Mouse (Mus musculus) heart, adult 8-10 months (tissue): ENCODE data around the gene Mettl7a2. TPM values are rescaled to one million over a fixed set of nuclear protein-coding genes. Genes with fewer than 3 reads are reported as not detected.

Experiments used
- DNase-seq: peaks from one replicate; pipeline ENCODE4 v3.0.0; 2022; ENCODE audit warnings: low spot score
- total RNA-seq, 4 experiments: library from RNA; stranded (reverse); gene quantifications; 2 replicates each; pipeline ENCODE4 v1.2.4; 2022

Mettl7a2 gene
- total RNA-seq, 4 experiments from 2014 or later, result 0.79 to 2.2 (median 0.99) TPM

DNA sequence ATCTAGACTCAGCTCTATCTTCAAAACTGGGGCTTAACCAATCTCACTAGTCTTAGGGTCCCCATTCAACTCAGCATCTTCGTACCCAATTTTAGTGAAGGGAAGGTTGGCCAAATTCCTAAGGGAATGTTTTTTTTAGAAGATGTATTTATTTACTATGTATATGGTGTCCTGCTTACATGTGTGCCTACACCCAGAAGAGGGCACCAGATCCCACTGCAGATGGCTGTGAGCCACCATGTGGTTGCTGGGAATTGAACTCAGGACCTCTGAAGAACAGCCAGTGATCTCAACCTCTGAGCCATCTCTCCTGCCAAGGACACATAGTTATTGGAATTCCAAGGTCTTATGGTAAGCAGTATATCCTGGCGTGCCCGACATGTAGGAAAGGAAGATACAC, 42.6 kb downstream of the Mettl7a2 start:
- DNase-seq, result no peak

DNA sequence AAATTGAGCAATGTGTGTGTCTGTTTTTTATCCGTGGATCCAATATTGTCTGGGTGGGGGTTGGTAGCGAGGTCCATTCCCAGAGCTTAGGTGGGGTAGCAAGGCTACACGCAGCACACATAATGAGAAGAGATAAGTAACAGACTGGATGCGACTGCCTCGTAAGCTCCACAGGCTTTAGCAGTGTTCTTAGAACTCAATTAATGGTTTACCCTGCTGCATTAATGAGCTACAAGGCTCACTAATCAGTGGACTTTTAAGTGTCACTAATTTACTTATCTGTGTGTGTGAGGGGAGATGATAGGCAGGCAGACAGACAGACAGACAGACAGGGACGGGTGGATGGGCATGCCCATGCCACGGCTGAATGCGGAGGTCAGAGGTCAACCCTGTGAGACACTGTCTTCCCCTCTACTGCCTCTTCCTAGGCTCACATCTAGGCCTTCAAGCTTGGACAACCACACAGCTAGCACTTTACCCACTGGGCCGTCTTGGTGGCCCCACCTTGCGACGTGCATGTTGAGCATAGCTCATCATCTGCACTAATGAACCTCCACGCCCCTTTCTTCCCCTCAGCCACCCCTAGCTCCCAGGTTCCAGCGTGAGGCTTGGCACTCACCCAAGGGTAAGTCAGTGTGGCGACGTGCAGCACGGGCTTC, 47.7 kb downstream of the Mettl7a2 start:
- DNase-seq, result no peak

DNA sequence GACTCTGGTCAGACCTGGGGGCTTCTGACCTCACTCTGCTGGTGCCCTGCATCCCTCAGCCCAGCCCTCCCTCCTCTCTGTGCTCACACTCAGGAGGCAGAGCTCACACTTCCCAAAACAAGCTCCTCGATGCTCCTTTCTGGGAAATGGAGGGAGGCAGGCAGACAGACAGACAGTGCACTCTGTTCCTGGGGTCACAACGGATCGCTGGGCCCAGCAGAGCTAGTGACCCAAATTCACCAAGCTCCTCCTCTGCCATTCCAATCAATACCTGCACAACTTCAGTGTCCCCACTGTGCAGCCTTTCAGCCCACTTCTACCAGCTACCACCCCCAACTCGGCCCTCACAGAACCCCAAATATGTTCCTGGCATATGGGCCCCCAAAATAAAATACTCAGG, 48.8 kb downstream of the Mettl7a2 start:
- no peak for DNase-seq

DNA sequence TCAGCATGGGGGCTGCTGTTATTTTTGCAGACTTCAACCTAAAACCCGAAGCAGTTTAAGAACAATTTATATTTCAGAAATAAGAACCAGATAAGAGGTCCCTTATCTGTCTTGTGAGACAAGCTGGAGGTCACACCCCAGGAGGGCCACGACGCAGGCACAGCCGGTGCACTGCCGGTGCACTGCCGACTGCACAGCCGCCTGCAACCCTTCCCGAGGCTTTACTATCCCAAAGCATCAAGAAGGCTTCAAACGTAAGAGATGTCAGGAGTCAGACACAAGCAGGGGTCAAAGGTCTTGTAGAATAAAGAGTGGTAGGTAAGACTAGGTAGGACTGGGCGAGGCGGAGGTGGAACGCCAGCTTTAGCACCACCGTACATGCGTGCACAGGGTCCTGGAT, 49.3 kb downstream of the Mettl7a2 start:
- DNase-seq, result no peak

DNA sequence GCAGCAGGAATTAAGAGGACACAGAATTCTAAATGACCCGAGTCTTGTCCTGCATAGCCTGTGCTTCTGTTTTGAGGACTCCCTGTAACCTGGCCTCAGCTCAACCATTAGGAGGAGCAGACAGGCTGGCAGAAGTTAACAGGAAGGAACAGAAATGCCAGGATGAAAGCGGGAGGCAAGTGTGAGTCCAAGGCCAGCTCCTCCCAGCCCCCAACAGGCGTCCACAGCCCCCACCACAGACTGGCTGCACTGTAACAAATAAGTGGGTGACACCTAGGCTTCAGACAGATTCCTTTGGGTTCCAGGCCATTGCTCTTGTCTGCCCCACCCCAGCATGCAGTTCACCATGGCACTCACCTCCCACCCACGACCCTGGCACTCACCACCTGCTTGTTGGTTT, 49.8 kb downstream of the Mettl7a2 start:
- DNase-seq, result no peak

DNA sequence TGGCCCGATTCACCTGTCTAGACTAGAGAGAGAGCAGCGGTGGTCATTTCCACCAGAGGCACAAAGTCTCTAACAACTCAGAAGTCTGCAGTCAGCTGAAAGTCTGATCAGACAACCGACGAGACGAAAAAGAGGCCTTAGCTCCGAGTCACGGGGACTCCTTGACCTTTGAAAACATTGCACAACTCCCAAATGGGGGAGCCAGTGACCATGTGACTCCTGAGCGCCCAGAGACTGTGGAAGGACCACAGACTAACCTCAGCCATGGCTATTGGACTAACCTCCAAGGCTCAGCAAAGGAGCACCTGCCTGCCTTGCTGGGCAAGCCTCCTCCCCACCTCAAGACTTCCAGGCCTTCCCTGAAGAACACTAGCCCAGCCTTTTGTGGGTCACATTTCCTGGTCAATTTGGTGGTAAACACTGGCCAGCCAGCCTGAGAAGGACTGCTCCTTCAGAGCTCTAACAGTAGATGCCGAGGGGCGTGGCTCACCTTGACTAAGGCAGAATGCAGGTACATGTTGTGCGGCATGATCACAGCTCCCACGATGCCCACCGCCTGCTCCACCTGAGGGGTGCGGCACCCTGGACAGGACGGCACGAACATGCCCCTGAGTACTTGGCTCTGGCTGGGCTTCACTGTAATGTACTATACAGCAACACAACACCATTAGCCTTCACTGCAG, 50.5 kb downstream of the Mettl7a2 start:
- no peak for DNase-seq

DNA sequence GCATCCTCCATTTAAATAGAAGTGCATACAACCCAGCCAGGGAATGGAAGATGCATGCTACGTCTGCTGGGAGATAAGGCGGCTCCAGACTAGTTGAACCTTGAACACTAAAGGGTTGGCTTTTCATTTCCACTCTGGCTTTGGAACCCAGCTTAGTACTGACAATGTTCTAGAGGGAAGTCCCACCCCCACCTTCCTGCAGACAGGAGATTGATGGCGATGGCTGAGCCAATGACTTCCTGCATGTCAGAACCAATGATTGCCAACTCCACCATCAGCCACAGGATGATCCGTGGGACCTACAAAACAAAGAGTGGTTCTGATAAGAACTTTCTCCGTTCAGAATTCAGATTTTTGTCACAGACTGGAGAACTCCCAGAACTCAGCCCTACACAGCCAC, 53.1 kb downstream of the Mettl7a2 start:
- no peak for DNase-seq

DNA sequence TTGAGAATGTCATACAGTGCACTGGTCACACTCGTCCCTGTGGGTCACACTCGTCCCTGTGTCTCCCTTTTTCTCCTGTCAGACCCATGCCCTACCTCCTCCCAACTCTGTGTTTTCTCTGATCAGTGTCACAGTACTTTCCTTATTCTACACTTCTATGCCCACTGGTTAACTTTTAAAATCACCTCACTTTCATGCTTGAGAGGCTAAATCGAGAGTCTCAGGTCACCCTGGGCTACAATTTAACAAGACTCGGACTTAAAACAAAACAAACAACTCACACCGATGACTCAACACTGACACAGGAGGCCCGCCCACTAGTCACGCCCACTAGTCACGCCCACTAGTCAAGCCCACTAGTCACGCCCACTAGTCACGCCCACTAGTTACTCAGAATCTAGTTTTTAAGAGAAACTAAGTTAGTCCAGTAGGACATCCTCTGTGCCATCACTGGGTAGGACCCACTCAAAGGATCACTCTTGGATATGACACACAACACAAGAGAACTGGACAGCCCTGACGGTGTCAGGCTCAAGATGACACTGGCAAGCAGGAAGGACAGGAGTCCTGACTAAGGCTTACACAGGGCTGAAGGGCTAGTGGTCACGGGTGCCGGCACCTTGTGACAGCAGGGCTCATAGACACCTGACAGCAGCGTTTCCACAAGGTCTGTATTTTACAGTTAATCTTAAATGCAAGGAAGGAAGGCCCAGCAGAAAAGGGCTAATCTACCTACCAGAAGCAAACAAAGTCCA, 58.1 kb downstream of the Mettl7a2 start:
- no peak for DNase-seq

Other genes with a start within 250 kb of the Mettl7a2 start
- gene Atf1, start 125.4 kb upstream of the Mettl7a2 start, total RNA-seq, result 10 to 100 TPM; 51.7 to 67.5 (median 61.6) TPM
- gene Tmprss12, start 72.4 kb upstream of the Mettl7a2 start, total RNA-seq, result not detected
- gene Mettl7a1, start 49.1 kb upstream of the Mettl7a2 start, total RNA-seq, result 10 to 100 TPM; 51.7 to 63.4 (median 54.3) TPM
- gene Mettl7a3, start 18.3 kb upstream of the Mettl7a2 start, total RNA-seq, result under 1 TPM in 1 of 4 experiments, not detected in 3; 0.19 TPM
- under 1 TPM in 1 of 4 experiments, not detected in 3; 0.66 TPM for gene Methig1, start 51 bp upstream of the Mettl7a2 start, total RNA-seq
- gene Higd1c, start 11.3 kb downstream of the Mettl7a2 start, total RNA-seq, result not detected
- not detected for gene Gm5475, start 68.9 kb downstream of the Mettl7a2 start, total RNA-seq
- 10 to 100 TPM; 49.0 to 61.5 (median 51.9) TPM for gene Slc11a2, start 71.9 kb downstream of the Mettl7a2 start, total RNA-seq
- gene Letmd1, start 115.8 kb downstream of the Mettl7a2 start, total RNA-seq, result 10 to 100 TPM; 11.2 to 14.0 (median 11.8) TPM
- 1 to 10 TPM; 2.4 to 3.1 (median 2.7) TPM for gene Csrnp2, start 142.3 kb downstream of the Mettl7a2 start, total RNA-seq
- 10 to 100 TPM; 14.3 to 17.3 (median 15.6) TPM for gene Tfcp2, start 198.8 kb downstream of the Mettl7a2 start, total RNA-seq
- 10 to 100 TPM; 11.1 to 17.3 (median 13.8) TPM for gene Pou6f1, start 246.8 kb downstream of the Mettl7a2 start, total RNA-seq